Mouse (Mus musculus): ENCODE data around the gene Srsf3.

- TF ChIP-seq CTCF (IDR thresholded peaks at IDR 0.05; ENCODE audit: extremely low read depth, insufficient read depth, low read length) (no peak), POLR2A (IDR thresholded peaks at IDR 0.05; ENCODE audit: extremely low read depth, insufficient read depth, low read length) (no peak)
Measured at GRCm38 (mm10) chr17:29053067-29053466, 20.6 kb downstream of the Srsf3 start.

Data from cortical plate, adult 2 months (tissue).